26 mouse cellular contexts compared by ENCODE assay signal in the genomic region with DNA sequence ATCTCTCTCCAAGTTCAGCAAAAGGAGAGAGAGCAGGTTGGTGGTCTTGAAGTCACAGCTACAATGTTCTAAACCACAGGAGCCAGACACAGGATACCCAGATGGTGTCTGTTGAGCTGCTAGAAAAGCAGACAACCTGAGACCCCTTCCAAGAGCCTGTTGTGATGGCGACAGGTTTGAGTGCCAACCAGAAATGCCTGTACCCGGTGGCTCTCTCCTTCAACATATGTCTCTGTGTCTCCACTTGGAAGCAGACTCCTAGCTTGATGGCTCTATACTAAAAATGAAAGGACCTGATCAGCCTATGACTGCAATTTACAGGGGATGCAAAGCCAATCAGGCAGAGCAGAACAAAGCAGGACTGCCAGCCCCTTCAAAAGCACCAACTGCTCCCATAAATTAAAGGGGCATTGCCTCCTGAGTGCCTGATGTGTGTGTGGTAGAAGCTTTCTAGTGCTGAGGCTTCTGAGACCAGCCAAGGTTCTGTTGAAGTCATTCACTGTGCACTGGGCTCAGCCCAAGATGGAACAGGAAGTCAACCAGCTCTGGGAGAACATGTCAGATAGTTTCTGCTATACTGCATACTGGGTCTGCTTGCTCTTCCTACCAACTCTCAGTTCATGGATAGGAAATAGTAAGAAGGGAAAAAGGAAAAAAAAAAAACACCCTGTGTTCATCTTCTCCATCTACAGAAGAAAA. TPM values are rescaled to one million over a fixed set of nuclear protein-coding genes. Genes with fewer than 3 reads are reported as not detected.
DNase-seq lines count a peak whose midpoint lies in the region; ATAC-seq and TF ChIP-seq lines count a peak whose summit lies in the region.
"Had no signal": no experiment of that assay in that cellular context is flagged by ENCODE, and none has a peak within 500 bp of the region (broad histone marks: within the 10 kb centered on the region; RNA-seq: fewer than 3 reads in every experiment).

No protein-coding gene starts in this region.

- TF ChIP-seq CTCF in hindbrain, postnatal 0 days (IDR thresholded peaks at IDR 0.05; ENCODE audit: low read depth), result no peak

- DNase-seq in frontal cortex, postnatal 36 days (ENCODE audit: low spot score in 2 of 2), result no peak
- DNase-seq in hindbrain, postnatal 0 days (ENCODE audit: low spot score), result peak; percentile 42
- peak; percentile 37 to 62 for DNase-seq in right cerebral cortex, postnatal 10 days (ENCODE audit: low spot score in 2 of 2)
- no peak for DNase-seq in right cerebral cortex, postnatal 4 days
- DNase-seq in thymus, postnatal 25 days, result no peak
- DNase-seq: adrenal gland, adult 2 months; cerebellum, adult 8-10 months; gastrocnemius, postnatal 10 days; heart, postnatal 4 days; kidney, adult 18-20 months; kidney, postnatal 4 days; liver; lung, postnatal 10 days; thymus, adult 2 months had no signal

- H3K4me2 ChIP-seq in hindbrain, postnatal 0 days (ENCODE audit: low read depth, low read length), result no peak overlapping the region
- H3K4me2 ChIP-seq in hindbrain, embryonic 13.5 days, result no peak overlapping the region
- H3K4me2 ChIP-seq: heart, embryonic 15.5 days; neural tube, embryonic 15.5 days had no signal

- H3K27me3 ChIP-seq in hindbrain, postnatal 0 days (ENCODE audit: insufficient read depth, low read length), result no peaks in the 10 kb centered on the region
- H3K27me3 ChIP-seq in hindbrain, embryonic 13.5 days, result no peaks in the 10 kb centered on the region
- H3K27me3 ChIP-seq: heart, embryonic 15.5 days; neural tube, embryonic 15.5 days had no signal

- H3K4me3 ChIP-seq in hindbrain, postnatal 0 days (ENCODE audit: low read length), result no peak overlapping the region
- no peak overlapping the region for H3K4me3 ChIP-seq in hindbrain, embryonic 13.5 days
- H3K4me3 ChIP-seq: embryonic facial prominence, embryonic 10.5 days; heart, embryonic 15.5 days; left cerebral cortex, adult 2 months; limb, embryonic 10.5 days; midbrain, embryonic 10.5 days; neural tube, embryonic 15.5 days had no signal

- H3K36me3 ChIP-seq in hindbrain, postnatal 0 days (ENCODE audit: insufficient read depth, low read length), result no peaks in the 10 kb centered on the region
- no peaks in the 10 kb centered on the region; the same call in 1 of the 2 replicates for H3K36me3 ChIP-seq in hindbrain, embryonic 13.5 days
- H3K36me3 ChIP-seq: embryonic facial prominence, embryonic 10.5 days; heart, embryonic 15.5 days; limb, embryonic 10.5 days; midbrain, embryonic 10.5 days had no signal

- H3K9me3 ChIP-seq in hindbrain, postnatal 0 days (ENCODE audit: low read length), result no peaks in the 10 kb centered on the region
- H3K9me3 ChIP-seq in hindbrain, embryonic 13.5 days, result no peaks in the 10 kb centered on the region
- H3K9me3 ChIP-seq: embryonic facial prominence, embryonic 10.5 days; heart, embryonic 15.5 days; limb, embryonic 10.5 days; midbrain, embryonic 10.5 days; neural tube, embryonic 15.5 days had no signal

- no peak overlapping the region for H3K9ac ChIP-seq in hindbrain, postnatal 0 days (replicated peaks; ENCODE audit: low read length)
- no peak overlapping the region for H3K9ac ChIP-seq in hindbrain, embryonic 13.5 days
- H3K9ac ChIP-seq: heart, embryonic 15.5 days; neural tube, embryonic 15.5 days had no signal

- peak; percentile 42 for ATAC-seq in frontal cortex, adult (ENCODE audit: low TSS enrichment)
- peak; percentile 55 for ATAC-seq in hindbrain, postnatal 0 days
- ATAC-seq in hindbrain, embryonic 13.5 days (ENCODE audit: low FRiP score), result no peak

- no peak overlapping the region for H3K27ac ChIP-seq in hindbrain, postnatal 0 days
- no peak overlapping the region for H3K27ac ChIP-seq in hindbrain, embryonic 13.5 days
- H3K27ac ChIP-seq: embryonic facial prominence, embryonic 10.5 days; heart, embryonic 15.5 days; left cerebral cortex, adult 2 months; limb, embryonic 10.5 days; midbrain, embryonic 10.5 days; neural tube, embryonic 15.5 days; stomach, postnatal 0 days had no signal

- H3K4me1 ChIP-seq in hindbrain, postnatal 0 days (ENCODE audit: insufficient read depth, low read length), result no peaks in the 10 kb centered on the region
- 0 out of 2 replicates have a peak, but pooled peaks cover 4% of the 10 kb centered on the region for H3K4me1 ChIP-seq in hindbrain, embryonic 13.5 days (replicated peaks)
- H3K4me1 ChIP-seq: embryonic facial prominence, embryonic 10.5 days; limb, embryonic 10.5 days; midbrain, embryonic 10.5 days; neural tube, embryonic 15.5 days had no signal

- WGBS in hindbrain, postnatal 0 days, result 53% methylated on average over 2 of the region's 2 CpGs
- WGBS in hindbrain, embryonic 13.5 days, result 94% methylated on average over 2 of the region's 2 CpGs

RNA-seq across cellular contexts. Expression of gene Tmtc1, which starts 37.2 kb away (rescaled TPM):
- 35.1 and 45.4 TPM in 2 replicates for total RNA-seq in hindbrain, postnatal 0 days (2014; rRNA removed)
- 2.4 and 3.0 TPM in 2 replicates for polyA plus RNA-seq in hindbrain, postnatal 0 days (2015; fragmentation: Nextera tagmentation; extraction: Ambion mirVana)
- 2.3 and 2.8 TPM in 2 replicates for polyA plus RNA-seq in hindbrain, embryonic 13.5 days (2015; fragmentation: Nextera tagmentation; extraction: Ambion mirVana)
- total RNA-seq: granulocyte monocyte progenitor cell, adult 5-6 weeks; MEL had no signal
- polyA plus RNA-seq: C2C12 had no signal

Comparison
In these comparisons a context has a peak if more than half of its experiments do, and no peak if none do; other contexts are left out.
1. DNase-seq: peak in hindbrain, postnatal 0 days (single experiment) and right cerebral cortex, postnatal 10 days (2 of 2); none in frontal cortex, postnatal 36 days (0 of 2), right cerebral cortex, postnatal 4 days (single experiment) and thymus, postnatal 25 days (single experiment).